Mouse (Mus musculus): ENCODE data around the gene Nsf.

DNA sequence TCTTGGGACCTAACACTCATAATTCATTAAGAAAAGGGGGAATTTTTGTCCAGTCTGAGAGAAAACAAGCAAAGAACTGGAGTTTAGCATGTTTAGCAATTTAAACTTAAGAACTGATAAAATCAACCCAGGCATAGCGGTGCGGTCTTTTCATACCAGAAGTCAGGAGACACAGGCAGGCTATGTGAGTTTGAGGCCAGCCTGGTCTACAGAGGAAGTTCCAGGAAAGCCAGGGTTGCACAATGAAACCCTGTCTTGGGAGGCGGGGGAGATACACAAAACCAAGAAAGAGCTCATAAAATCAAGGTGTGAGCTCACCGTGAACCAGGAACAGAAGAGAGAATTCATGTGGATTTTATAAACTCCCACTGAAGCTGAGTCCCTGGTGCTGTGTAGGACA, 3.0 kb upstream of the Nsf start:
- no peak for TF ChIP-seq POLR2A (IDR thresholded peaks at IDR 0.05; ENCODE audit: borderline replicate concordance, control insufficient read depth, low read depth, low read length)
- no peak for TF ChIP-seq CTCF (IDR thresholded peaks at IDR 0.05; ENCODE audit: control insufficient read depth, insufficient read depth, low read length)

All from bone marrow, adult 2 months (tissue).